Mouse (Mus musculus): ENCODE measurements around the gene Grb10.

DNA sequence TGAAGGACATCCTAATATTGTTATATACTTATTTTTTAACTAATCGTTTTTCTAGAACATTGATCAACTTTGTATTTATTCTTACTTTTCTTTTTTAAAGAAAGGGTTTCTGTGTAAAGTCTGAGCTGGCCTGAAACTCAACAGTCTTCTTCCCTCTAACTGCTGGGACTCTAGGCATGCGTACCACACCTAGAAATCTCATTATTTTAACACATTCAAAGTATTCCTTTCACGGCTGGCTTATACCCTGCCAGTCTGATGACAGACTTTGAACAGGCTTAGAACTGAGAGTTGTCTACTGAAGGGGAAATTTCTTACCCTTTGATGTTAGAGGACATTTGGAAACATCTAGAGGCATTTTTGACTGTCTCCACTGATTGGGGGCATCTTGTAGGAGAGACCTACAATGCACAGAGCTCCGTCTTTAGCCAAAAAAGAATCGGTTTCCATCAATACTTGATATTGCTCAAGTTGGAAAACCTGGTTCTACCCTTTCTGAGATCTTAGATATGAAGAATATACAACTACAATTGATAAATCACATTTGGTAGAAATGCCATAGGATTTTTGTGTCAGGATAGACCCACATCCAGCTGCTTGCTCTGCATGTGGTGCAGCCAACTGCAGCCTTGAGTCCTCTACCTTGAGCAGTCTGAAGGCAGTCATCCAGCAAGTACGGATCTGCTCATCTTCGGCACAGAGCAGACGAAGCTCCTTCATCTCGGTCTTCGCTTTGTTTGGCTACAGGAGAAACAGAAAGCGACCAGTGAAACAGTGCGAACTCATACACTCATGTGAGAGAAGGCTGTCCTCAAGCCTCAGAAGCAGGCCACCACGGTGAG, 95.0 kb downstream of the Grb10 start:
- no peak for TF ChIP-seq POLR2A (IDR thresholded peaks at IDR 0.05; ENCODE audit: insufficient read depth, low read depth, low read length)
- no peak for TF ChIP-seq CTCF (IDR thresholded peaks at IDR 0.05; ENCODE audit: insufficient read depth, low read depth, low read length)

Data from olfactory bulb, adult 2 months (tissue).